Mouse (Mus musculus): ENCODE measurements around the gene Lingo4. TPM values are rescaled to one million over a fixed set of nuclear protein-coding genes. Genes with fewer than 3 reads are reported as not detected.

Gene Lingo4
- polyA plus RNA-seq, 1 experiment = not detected

- H3K27ac ChIP-seq (ENCODE audit: insufficient read depth, low read length) = no peak overlapping the region
- TF ChIP-seq CTCF (IDR thresholded peaks at IDR 0.05; ENCODE audit: borderline replicate concordance, insufficient read depth, low read length) (no peak), POLR2A (IDR thresholded peaks at IDR 0.05; ENCODE audit: low read depth, low read length) (no peak)
- no peak overlapping the region for H3K4me3 ChIP-seq (ENCODE audit: insufficient read depth, low read length)
- H3K4me1 ChIP-seq (ENCODE audit: control insufficient read depth, insufficient read depth, low read length) = peaks cover 2% of the 10 kb centered on the region
Observed at GRCm38 (mm10) chr3:94383476-94383875, 14.8 kb upstream of the Lingo4 start.

- TF ChIP-seq POLR2A (IDR thresholded peaks at IDR 0.05; ENCODE audit: low read depth, low read length) (no peak), CTCF (IDR thresholded peaks at IDR 0.05; ENCODE audit: borderline replicate concordance, insufficient read depth, low read length) (no peak)
- H3K4me3 ChIP-seq (ENCODE audit: insufficient read depth, low read length) = no peak overlapping the region
- H3K4me1 ChIP-seq (ENCODE audit: control insufficient read depth, insufficient read depth, low read length) = peaks cover 2% of the 10 kb centered on the region; the same call in 1 of the 2 replicates
- no peak overlapping the region for H3K27ac ChIP-seq (ENCODE audit: insufficient read depth, low read length)
Observed at GRCm38 (mm10) chr3:94386671-94387070, 11.6 kb upstream of the Lingo4 start.

GRCm38 (mm10) chr3:94387391-94387790, 10.9 kb upstream of the Lingo4 start:
- H3K4me1 ChIP-seq (ENCODE audit: control insufficient read depth, insufficient read depth, low read length) = peaks cover 2% of the 10 kb centered on the region; the same call in 1 of the 2 replicates
- H3K27ac ChIP-seq (ENCODE audit: insufficient read depth, low read length) = no peak overlapping the region
- TF ChIP-seq CTCF (IDR thresholded peaks at IDR 0.05; ENCODE audit: borderline replicate concordance, insufficient read depth, low read length) (no peak), POLR2A (IDR thresholded peaks at IDR 0.05; ENCODE audit: low read depth, low read length) (no peak)
- H3K4me3 ChIP-seq (ENCODE audit: insufficient read depth, low read length) = no peak overlapping the region

GRCm38 (mm10) chr3:94388047-94388446, 10.3 kb upstream of the Lingo4 start:
- Histone ChIP-seq H3K4me3 (ENCODE audit: insufficient read depth, low read length) (no peak overlapping the region), H3K27ac (ENCODE audit: insufficient read depth, low read length) (no peak overlapping the region), H3K4me1 (ENCODE audit: control insufficient read depth, insufficient read depth, low read length) (peaks cover 2% of the 10 kb centered on the region; the same call in 1 of the 2 replicates)
- TF ChIP-seq CTCF (IDR thresholded peaks at IDR 0.05; ENCODE audit: borderline replicate concordance, insufficient read depth, low read length) (no peak), POLR2A (IDR thresholded peaks at IDR 0.05; ENCODE audit: low read depth, low read length) (no peak)

GRCm38 (mm10) chr3:94389420-94389819, 8.9 kb upstream of the Lingo4 start:
- H3K27ac ChIP-seq (ENCODE audit: insufficient read depth, low read length) = no peak overlapping the region
- no peak overlapping the region for H3K4me3 ChIP-seq (ENCODE audit: insufficient read depth, low read length)
- H3K4me1 ChIP-seq (ENCODE audit: control insufficient read depth, insufficient read depth, low read length) = no peaks in the 10 kb centered on the region
- TF ChIP-seq POLR2A (IDR thresholded peaks at IDR 0.05; ENCODE audit: low read depth, low read length) (no peak), CTCF (IDR thresholded peaks at IDR 0.05; ENCODE audit: borderline replicate concordance, insufficient read depth, low read length) (no peak)

GRCm38 (mm10) chr3:94391001-94391400, 7.3 kb upstream of the Lingo4 start:
- no peak overlapping the region for H3K4me3 ChIP-seq (ENCODE audit: insufficient read depth, low read length)
- TF ChIP-seq CTCF (IDR thresholded peaks at IDR 0.05; ENCODE audit: borderline replicate concordance, insufficient read depth, low read length) (no peak), POLR2A (IDR thresholded peaks at IDR 0.05; ENCODE audit: low read depth, low read length) (no peak)
- no peak overlapping the region for H3K27ac ChIP-seq (ENCODE audit: insufficient read depth, low read length)
- H3K4me1 ChIP-seq (ENCODE audit: control insufficient read depth, insufficient read depth, low read length) = no peaks in the 10 kb centered on the region

GRCm38 (mm10) chr3:94392128-94392527, 6.2 kb upstream of the Lingo4 start:
- no peak overlapping the region for H3K27ac ChIP-seq (ENCODE audit: insufficient read depth, low read length)
- no peak for TF ChIP-seq CTCF (IDR thresholded peaks at IDR 0.05; ENCODE audit: borderline replicate concordance, insufficient read depth, low read length)

GRCm38 (mm10) chr3:94393049-94393448, 5.3 kb upstream of the Lingo4 start:
- Histone ChIP-seq H3K4me3 (ENCODE audit: insufficient read depth, low read length) (no peak overlapping the region), H3K27ac (ENCODE audit: insufficient read depth, low read length) (no peak overlapping the region), H3K4me1 (ENCODE audit: control insufficient read depth, insufficient read depth, low read length) (no peaks in the 10 kb centered on the region)
- TF ChIP-seq POLR2A (IDR thresholded peaks at IDR 0.05; ENCODE audit: low read depth, low read length) (no peak), CTCF (IDR thresholded peaks at IDR 0.05; ENCODE audit: borderline replicate concordance, insufficient read depth, low read length) (no peak)

More at GRCm38 (mm10) chr3:94392128-94392527, 6.2 kb upstream of the Lingo4 start:
- no peaks in the 10 kb centered on the region for H3K4me1 ChIP-seq (ENCODE audit: control insufficient read depth, insufficient read depth, low read length)
- H3K4me3 ChIP-seq (ENCODE audit: insufficient read depth, low read length) = no peak overlapping the region

- no peak for TF ChIP-seq POLR2A (IDR thresholded peaks at IDR 0.05; ENCODE audit: low read depth, low read length)
- no peak for TF ChIP-seq CTCF (IDR thresholded peaks at IDR 0.05; ENCODE audit: borderline replicate concordance, insufficient read depth, low read length)
- H3K4me3 ChIP-seq (ENCODE audit: insufficient read depth, low read length) = no peak overlapping the region
- H3K27ac ChIP-seq (ENCODE audit: insufficient read depth, low read length) = no peak overlapping the region
- no peaks in the 10 kb centered on the region for H3K4me1 ChIP-seq (ENCODE audit: control insufficient read depth, insufficient read depth, low read length)
Observed at GRCm38 (mm10) chr3:94396336-94396735, 2.0 kb upstream of the Lingo4 start.

GRCm38 (mm10) chr3:94396851-94397250, 1.5 kb upstream of the Lingo4 start:
- H3K4me3 ChIP-seq (ENCODE audit: insufficient read depth, low read length) = no peak overlapping the region
- H3K27ac ChIP-seq (ENCODE audit: insufficient read depth, low read length) = no peak overlapping the region
- TF ChIP-seq POLR2A (IDR thresholded peaks at IDR 0.05; ENCODE audit: low read depth, low read length) = no peak
- no peak for TF ChIP-seq CTCF (IDR thresholded peaks at IDR 0.05; ENCODE audit: borderline replicate concordance, insufficient read depth, low read length)
- no peaks in the 10 kb centered on the region for H3K4me1 ChIP-seq (ENCODE audit: control insufficient read depth, insufficient read depth, low read length)
